Mouse (Mus musculus) bone marrow macrophage, adult 2 months (primary cell): ENCODE data around the gene 1700029F12Rik.

ENCODE experiments used
- CTCF ChIP-seq: IDR thresholded peaks from 2 replicates; pipeline ENCODE4 v1.5.1; 2012; ENCODE audit warnings: low read depth, mild to moderate bottlenecking, low read length, moderate library complexity
- POLR2A ChIP-seq: IDR thresholded peaks from 2 replicates; pipeline ENCODE4 v1.6.1; 2012; ENCODE audit warnings: mild to moderate bottlenecking, low read depth, low read length, borderline replicate concordance

DNA sequence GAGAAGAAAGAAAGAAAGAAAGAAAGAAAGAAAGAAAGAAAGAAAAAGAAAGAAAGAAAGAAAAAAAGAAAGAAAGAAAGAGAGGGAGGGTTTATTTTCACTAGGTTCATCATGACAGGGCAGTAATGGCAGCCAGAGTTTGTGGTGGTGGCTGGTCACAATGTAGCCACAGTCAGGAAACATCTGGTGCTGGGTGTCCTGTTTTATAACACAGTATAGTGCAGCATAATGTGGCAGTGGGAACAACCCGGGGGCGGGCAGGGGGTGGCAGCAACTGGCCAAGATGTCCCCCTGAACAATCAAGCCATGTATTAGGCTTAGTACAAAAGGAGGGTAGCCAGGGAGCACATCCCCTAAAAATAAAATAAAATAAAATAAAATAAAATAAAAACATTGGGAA lies 29.3 kb upstream of the 1700029F12Rik start:
- TF ChIP-seq CTCF (no peak), POLR2A (no peak)
